Mouse (Mus musculus) v-Abl transformed pro-B cells (cell line): Measurements from ENCODE around the gene Wscd1.
"Not testable (repeated sequence)": the region's sequence is repeated elsewhere in the genome, so short reads cannot be mapped to it uniquely, and the experiment has no call there.

Experiments used
- in situ Hi-C, 2 experiments: fragments of 400-800 bp; cut with MboI; formaldehyde crosslinking; loops; one replicate each; pipeline ENCODE4 v1.15.1; 2025; ENCODE audit not compliant: unreplicated experiment in 2 of 2

Wscd1 gene

GRCm38 (mm10) chr11:71819901-71820300 is 70.2 kb downstream of the Wscd1 start:
- in situ Hi-C loops, result no loop called here

GRCm38 (mm10) chr11:71820847-71821246 is 71.1 kb downstream of the Wscd1 start:
- in situ Hi-C loops, result no loop called here

GRCm38 (mm10) chr11:71821526-71821925 is 71.8 kb downstream of the Wscd1 start:
- in situ Hi-C loops, result not testable (repeated sequence)

- in situ Hi-C loops, result no loop called here
Observed at GRCm38 (mm10) chr11:71822031-71822430, 72.3 kb downstream of the Wscd1 start.

GRCm38 (mm10) chr11:71824971-71825370 is 75.3 kb downstream of the Wscd1 start:
- in situ Hi-C loops, result no loop called here
